Mouse (Mus musculus) kidney, adult 2 months (tissue): ENCODE measurements around the gene Cul9. TPM values are rescaled to one million over a fixed set of nuclear protein-coding genes. Genes with fewer than 3 reads are reported as not detected.
A peak's percentile ranks its signal among the peaks of the same experiment; 100 is the strongest.

Experiments used
- DNase-seq: peaks from one replicate; pipeline ENCODE4 v3.0.0; 2021
- H3K27ac ChIP-seq: fragments of 200-500 bp; 2 replicates; pipeline ENCODE4 v1.5.1; 2012; ENCODE audit warnings: low read depth, low read length, control low read depth, inconsistent platforms; ENCODE audit not compliant: insufficient read depth
- H3K27me3 ChIP-seq: fragments of 200-500 bp; replicated peaks from 2 replicates; pipeline ENCODE4 v1.6.1; 2012; ENCODE audit warnings: mild to moderate bottlenecking, moderate library complexity, low read length, inconsistent platforms; ENCODE audit not compliant: control insufficient read depth, insufficient read depth
- H3K36me3 ChIP-seq: fragments of 200-500 bp; 2 replicates; pipeline ENCODE4 v1.6.1; 2012; ENCODE audit warnings: mild to moderate bottlenecking, moderate library complexity, low read length, inconsistent platforms; ENCODE audit not compliant: control insufficient read depth, insufficient read depth
- H3K4me1 ChIP-seq: fragments of 200-500 bp; 2 replicates; pipeline ENCODE4 v1.6.1; 2011; ENCODE audit warnings: low read length; ENCODE audit not compliant: control insufficient read depth, insufficient read depth
- H3K4me3 ChIP-seq: fragments of 200-500 bp; 2 replicates; pipeline ENCODE4 v1.5.1; 2011; ENCODE audit warnings: mild to moderate bottlenecking, low read depth, low read length, control low read depth; ENCODE audit not compliant: insufficient read depth
- CTCF ChIP-seq: fragments of 200-500 bp; conservative IDR thresholded peaks from 2 replicates; pipeline ENCODE4 v1.5.1; 2011; ENCODE audit warnings: low read depth, mild to moderate bottlenecking, control low read depth, low read length, moderate library complexity, mixed read lengths; ENCODE audit not compliant: insufficient read depth, insufficient read length
- POLR2A ChIP-seq: fragments of 200-500 bp; IDR thresholded peaks from one replicate; pipeline ENCODE4 v1.6.1; 2011; ENCODE audit warnings: low read depth, low read length, control low read depth
- WGBS: fragments of 180-500 bp; shearing (Covaris S2); methylation state at CpG from one replicate; pipeline ENCODE4 v1.1.7; 2018; 5-methylcytosine and 5-hydroxymethylcytosine counted together
- polyA plus RNA-seq: library from polyadenylated mRNA; depleted of rRNA; stranded (reverse); fragments of >200 nt; gene quantifications from 2 replicates; pipeline ENCODE4 v1.2.3, GENCODE M21; 2012; rRNA removed

Gene Cul9
- polyA plus RNA-seq, 1 experiment, result 27.0 TPM

GRCm38 (mm10) chr17:46453302-46453948, 92.8 kb downstream of the Cul9 start:
- no peaks in the 10 kb centered on the region for H3K27me3 ChIP-seq
- H3K4me3 ChIP-seq, result no peak overlapping the region
- DNase-seq, result peak; percentile 55

GRCm38 (mm10) chr17:46452683-46453082, 93.5 kb downstream of the Cul9 start:
- TF ChIP-seq POLR2A (no peak), CTCF (no peak)
- peaks cover 8% of the 10 kb centered on the region; the same call in 1 of the 2 replicates for H3K4me1 ChIP-seq
- WGBS, result 40% methylated on average over 5 of the region's 5 CpGs
- H3K27me3 ChIP-seq, result no peaks in the 10 kb centered on the region
- no peak overlapping the region for H3K4me3 ChIP-seq
- no peaks in the 10 kb centered on the region for H3K36me3 ChIP-seq
- no peak overlapping the region; the same call in 1 of the 2 replicates for H3K27ac ChIP-seq
- peak; percentile 86 for DNase-seq

More at GRCm38 (mm10) chr17:46453302-46453948, 92.8 kb downstream of the Cul9 start:
- no peak overlapping the region for H3K27ac ChIP-seq
- H3K4me1 ChIP-seq, result peaks cover 8% of the 10 kb centered on the region; the same call in 1 of the 2 replicates
- H3K36me3 ChIP-seq, result no peaks in the 10 kb centered on the region
- 10% methylated on average over 13 of the region's 13 CpGs for WGBS
- TF ChIP-seq POLR2A (no peak), CTCF (no peak)

Other genes with a start within 250 kb of the Cul9 start
- 0.61 and 1.1 TPM in 2 replicates for gene Dlk2, start 249.0 kb downstream of the Cul9 start, polyA plus RNA-seq
- 16.8 and 27.8 TPM in 2 replicates for gene Abcc10, start 218.0 kb downstream of the Cul9 start, polyA plus RNA-seq
- 11.8 and 14.3 TPM in 2 replicates for gene Zfp318, start 162.7 kb downstream of the Cul9 start, polyA plus RNA-seq
- 2.9 and 3.7 TPM in 2 replicates for gene Crip3, start 117.5 kb downstream of the Cul9 start, polyA plus RNA-seq
- 164 and 283 TPM in 2 replicates for gene Slc22a7, start 107.9 kb downstream of the Cul9 start, polyA plus RNA-seq
- gene Ttbk1, start 58.7 kb downstream of the Cul9 start, polyA plus RNA-seq, result 1.4 and 1.6 TPM in 2 replicates
- gene Dnph1, start 49.7 kb downstream of the Cul9 start, polyA plus RNA-seq, result 20.7 and 22.8 TPM in 2 replicates
- 67.0 and 86.3 TPM in 2 replicates for gene Srf, start 9.8 kb upstream of the Cul9 start, polyA plus RNA-seq
- gene Ptk7, start 83.1 kb upstream of the Cul9 start, polyA plus RNA-seq, result 8.1 and 9.4 TPM in 2 replicates
- 60.7 and 62.8 TPM in 2 replicates for gene Klc4, start 99.6 kb upstream of the Cul9 start, polyA plus RNA-seq
- 116 and 134 TPM in 2 replicates for gene Mrpl2, start 99.8 kb upstream of the Cul9 start, polyA plus RNA-seq
- 30.2 and 34.0 TPM in 2 replicates for gene Cul7, start 103.9 kb upstream of the Cul9 start, polyA plus RNA-seq
- gene Rrp36, start 128.0 kb upstream of the Cul9 start, polyA plus RNA-seq, result 37.1 and 41.1 TPM in 2 replicates
- 89.2 and 99.3 TPM in 2 replicates for gene Mea1, start 132.4 kb upstream of the Cul9 start, polyA plus RNA-seq
- 88.6 and 90.6 TPM in 2 replicates for gene Klhdc3, start 134.5 kb upstream of the Cul9 start, polyA plus RNA-seq
- 37.2 and 38.9 TPM in 2 replicates for gene Ppp2r5d, start 158.7 kb upstream of the Cul9 start, polyA plus RNA-seq
- gene Pex6, start 165.1 kb upstream of the Cul9 start, polyA plus RNA-seq, result 68.2 and 84.1 TPM in 2 replicates
- gene Gnmt, start 182.8 kb upstream of the Cul9 start, polyA plus RNA-seq, result 54.3 and 59.7 TPM in 2 replicates
- gene Cnpy3, start 205.8 kb upstream of the Cul9 start, polyA plus RNA-seq, result 48.3 and 51.4 TPM in 2 replicates
- gene Ptcra, start 217.3 kb upstream of the Cul9 start, polyA plus RNA-seq, result 0.06 TPM in 1 of 2 replicates, not detected in the other
- 131 and 174 TPM in 2 replicates for gene 2310039H08Rik, start 226.2 kb upstream of the Cul9 start, polyA plus RNA-seq
- 30.5 and 38.4 TPM in 2 replicates for gene Rpl7l1, start 236.3 kb upstream of the Cul9 start, polyA plus RNA-seq